Mouse (Mus musculus) fat pad, adult 2 months (tissue): Measurements from ENCODE around the gene Gm38431.

Experiments used
- DNase-seq: peaks from one replicate; pipeline ENCODE4 v3.0.0-alpha.2; 2011; ENCODE audit warnings: low read depth, low spot score; ENCODE audit errors: extremely low read depth

The Gm38431 gene

DNA sequence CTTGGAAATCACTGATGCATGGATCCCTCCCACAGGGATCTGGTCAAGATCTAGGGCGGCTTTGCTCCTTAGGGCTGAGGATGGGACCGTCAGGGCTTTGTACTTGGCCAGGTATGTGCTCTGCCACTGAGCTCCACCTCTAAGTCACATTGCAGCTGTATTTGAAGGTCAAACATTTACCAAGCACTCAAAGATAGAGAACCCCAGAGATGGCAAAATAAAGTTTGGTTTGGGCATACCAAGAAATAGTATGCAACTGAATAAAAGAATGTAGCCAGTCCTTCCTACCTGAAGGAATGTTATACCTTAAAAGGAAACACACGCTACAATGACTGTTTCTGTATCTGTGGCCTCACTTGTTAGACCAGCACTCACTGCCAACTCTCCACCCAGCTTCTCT is 70.4 kb downstream of the Gm38431 start:
- DNase-seq, result no peak

DNA sequence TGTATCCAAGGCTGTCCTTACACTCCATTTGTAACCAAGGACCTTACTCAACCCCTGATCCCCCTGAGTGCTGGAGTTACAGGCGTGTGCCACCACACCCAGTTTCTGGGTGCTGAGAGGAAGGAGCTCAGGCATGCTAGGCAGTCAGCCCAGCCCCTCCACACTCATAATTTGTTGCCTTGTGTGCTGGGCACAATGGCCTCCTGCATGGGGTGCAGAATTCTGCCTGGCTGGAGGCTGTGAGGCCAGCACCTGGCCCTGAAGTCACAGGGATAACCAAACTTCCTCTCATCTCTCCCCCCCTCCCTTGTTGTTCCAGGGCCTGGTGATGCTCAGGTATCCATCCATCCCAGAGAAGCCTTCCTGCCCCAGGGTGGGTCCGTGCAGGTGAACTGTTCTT is 73.2 kb downstream of the Gm38431 start:
- DNase-seq, result no peak
